Mouse (Mus musculus) 3134 (cell line): ENCODE measurements around the gene U2af1.
"Not testable (repeated sequence)": the region's sequence is repeated elsewhere in the genome, so short reads cannot be mapped to it uniquely, and the experiment has no call there.

Experiments
- DNase-seq: peaks from one replicate; pipeline ENCODE4 v3.0.0-alpha.2; 2011; ENCODE audit warnings: low spot score; ENCODE audit not compliant: insufficient read length; ENCODE audit errors: extremely low read depth

Gene U2af1

GRCm38 (mm10) chr17:31658468-31659185 lies at the start of gene U2af1:
U2af1 (minus strand) TSS chr17:31658892.
- DNase-seq: peak; percentile 99

- peak; percentile 36 for DNase-seq
Observed at GRCm38 (mm10) chr17:31705271-31706020, 46.8 kb upstream of the U2af1 start.

- DNase-seq: no peak
Observed at GRCm38 (mm10) chr17:31703276-31703980, 44.7 kb upstream of the U2af1 start.

GRCm38 (mm10) chr17:31698347-31698746 lies 39.7 kb upstream of the U2af1 start:
- no peak for DNase-seq

GRCm38 (mm10) chr17:31695356-31695755 lies 36.7 kb upstream of the U2af1 start:
- DNase-seq: not testable (repeated sequence)

- DNase-seq: no peak
Observed at GRCm38 (mm10) chr17:31694949-31695348, 36.3 kb upstream of the U2af1 start.

- DNase-seq: no peak
Observed at GRCm38 (mm10) chr17:31694023-31694376, 35.3 kb upstream of the U2af1 start.

GRCm38 (mm10) chr17:31693330-31694022 lies 34.8 kb upstream of the U2af1 start:
- DNase-seq: peak; percentile 35

- DNase-seq: no peak
Observed at GRCm38 (mm10) chr17:31692918-31693317, 34.2 kb upstream of the U2af1 start.

GRCm38 (mm10) chr17:31689606-31690005 lies 30.9 kb upstream of the U2af1 start:
- DNase-seq: no peak

- peak; percentile 37 for DNase-seq
Observed at GRCm38 (mm10) chr17:31688112-31688511, 29.4 kb upstream of the U2af1 start.

- no peak for DNase-seq
Observed at GRCm38 (mm10) chr17:31686225-31686564, 27.5 kb upstream of the U2af1 start.

GRCm38 (mm10) chr17:31685514-31686224 lies 27.0 kb upstream of the U2af1 start:
- DNase-seq: peak; percentile 51

GRCm38 (mm10) chr17:31680450-31680849 lies 21.8 kb upstream of the U2af1 start:
- DNase-seq: no peak

- no peak for DNase-seq
Observed at GRCm38 (mm10) chr17:31677507-31677906, 18.8 kb upstream of the U2af1 start, which contains the start of gene Cryaa. Cryaa (plus strand) TSS chr17:31677807.

- no peak for DNase-seq
Observed at GRCm38 (mm10) chr17:31674426-31674825, 15.7 kb upstream of the U2af1 start.

- DNase-seq: no peak
Observed at GRCm38 (mm10) chr17:31672279-31672678, 13.6 kb upstream of the U2af1 start.

GRCm38 (mm10) chr17:31671698-31672097 lies 13.0 kb upstream of the U2af1 start:
- no peak for DNase-seq

- DNase-seq: peak; percentile 82
Observed at GRCm38 (mm10) chr17:31670163-31670562, 11.5 kb upstream of the U2af1 start.

- DNase-seq: no peak
Observed at GRCm38 (mm10) chr17:31668306-31668705, 9.6 kb upstream of the U2af1 start.
